Mouse (Mus musculus) liver, embryonic 14.5 days (tissue): ENCODE results near the gene Ift122.

ENCODE experiments used
- CTCF ChIP-seq: IDR thresholded peaks from 2 replicates; pipeline ENCODE4 v1.5.1; 2016; ENCODE audit warnings: antibody characterized with exemption, low read depth, control low read depth
- EP300 ChIP-seq: IDR thresholded peaks from 2 replicates; pipeline ENCODE4 v1.6.1; 2016; ENCODE audit warnings: antibody characterized with exemption, low read depth

- TF ChIP-seq EP300 (no peak), CTCF (no peak)
Measured at GRCm38 (mm10) chr6:115818129-115818528, 35.1 kb upstream of the Ift122 start.
